Mouse (Mus musculus) kidney, postnatal 36 days (tissue): ENCODE measurements around the gene Trip4.
A peak's percentile ranks its signal among the peaks of the same experiment; 100 is the strongest.
"Not testable (repeated sequence)": the region's sequence is repeated elsewhere in the genome, so short reads cannot be mapped to it uniquely, and the experiment has no call there.

Experiments used
- DNase-seq, 2 experiments: peaks; one replicate each; pipeline ENCODE4 v3.0.0; 2021 to 2022; ENCODE audit warnings: mixed read lengths in 2 of 2

The Trip4 gene

GRCm38 (mm10) chr9:65793506-65793905 lies 115.1 kb downstream of the Trip4 start:
- no peak for DNase-seq

GRCm38 (mm10) chr9:65793086-65793485 lies 115.5 kb downstream of the Trip4 start:
- no peak for DNase-seq

DNA sequence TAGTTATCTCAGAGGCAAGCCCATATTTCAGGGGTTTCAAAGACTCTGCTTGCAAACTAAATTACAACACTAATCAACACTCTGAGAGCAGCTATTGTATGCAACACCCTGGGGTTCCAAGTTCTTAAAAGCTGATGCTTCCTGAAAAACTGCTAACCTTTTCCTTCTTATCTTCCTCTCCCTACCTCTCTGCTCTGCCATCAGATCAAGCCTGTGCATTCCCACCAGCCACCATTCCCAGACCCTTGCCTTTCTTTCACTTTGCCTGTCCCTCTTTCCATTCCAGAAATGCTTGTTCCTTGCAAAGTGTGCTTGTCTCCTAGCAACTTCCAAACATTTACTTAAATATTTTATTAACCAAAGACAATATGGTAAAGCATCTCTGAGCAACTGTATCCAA lies 116.7 kb downstream of the Trip4 start:
- no peak for DNase-seq

- no peak for DNase-seq
Observed at GRCm38 (mm10) chr9:65791106-65791505, 117.5 kb downstream of the Trip4 start.

- no peak for DNase-seq
Observed at GRCm38 (mm10) chr9:65789788-65790187, 118.8 kb downstream of the Trip4 start.

- DNase-seq = no peak
Observed at GRCm38 (mm10) chr9:65788556-65788955, 120.0 kb downstream of the Trip4 start.

DNA sequence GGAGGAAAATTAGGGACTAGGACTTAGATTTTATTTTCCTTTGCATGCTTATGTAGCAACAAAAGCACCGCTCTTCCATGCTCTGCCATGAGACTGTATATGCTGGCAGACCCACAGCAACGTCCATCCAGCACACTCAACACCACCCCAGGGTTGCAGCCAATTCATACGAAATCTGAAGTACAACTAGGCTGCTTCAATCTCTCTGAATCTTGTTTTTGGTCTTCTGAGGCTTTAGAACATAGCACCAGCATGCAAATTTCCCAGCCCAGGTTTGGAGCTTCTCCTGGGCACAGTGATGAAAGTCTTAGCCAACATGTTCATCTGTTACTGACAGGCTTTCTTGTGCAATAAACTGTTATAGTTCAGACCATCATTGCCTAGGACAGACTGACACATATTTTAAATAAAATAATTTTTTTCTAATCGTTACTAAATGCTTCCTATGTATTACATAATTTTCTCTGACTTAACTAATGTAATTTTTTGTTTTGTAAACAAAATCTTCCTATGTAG lies 120.7 kb downstream of the Trip4 start:
- no peak for DNase-seq

DNA sequence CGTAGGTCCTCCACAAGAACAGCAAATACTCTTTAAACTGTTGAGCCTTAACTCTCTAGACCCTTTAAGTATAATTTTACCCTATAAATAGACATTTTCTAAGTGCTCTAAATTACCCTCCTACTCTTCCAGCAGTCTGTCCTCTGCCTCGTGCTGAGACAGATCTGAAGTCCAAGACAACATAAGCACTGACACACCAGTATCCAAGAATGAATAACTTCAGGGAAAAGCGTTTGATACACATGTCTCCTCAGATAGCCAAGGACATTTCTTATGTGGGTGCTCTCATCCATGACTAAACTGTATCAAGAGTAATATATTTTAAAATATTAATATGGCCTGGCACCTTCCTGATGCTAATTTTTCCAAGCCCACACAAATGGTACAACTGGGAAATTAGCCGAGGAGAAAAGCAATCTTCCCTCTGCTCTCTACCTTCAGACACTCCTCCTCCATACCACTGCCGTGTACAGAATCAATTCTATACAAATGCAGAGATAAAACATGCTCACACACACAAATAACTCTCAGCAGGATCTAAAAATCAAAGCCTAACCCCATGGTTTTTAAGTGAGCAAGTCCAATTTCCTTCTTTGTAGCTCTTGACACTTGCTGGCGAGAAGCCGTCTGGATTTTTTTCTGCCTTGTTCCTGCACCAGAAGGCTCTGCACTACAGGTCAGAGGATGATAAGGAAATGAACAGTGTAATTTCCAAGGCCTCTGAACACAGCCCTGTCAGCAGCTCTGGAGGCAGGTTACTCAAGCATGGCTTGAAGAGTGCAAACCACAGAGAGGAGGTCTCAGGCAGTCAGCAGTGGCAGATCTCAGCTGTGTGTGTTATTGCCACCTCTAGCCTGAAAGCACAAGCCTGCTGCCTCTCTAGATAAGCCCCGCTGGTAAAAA lies 121.5 kb downstream of the Trip4 start:
- peak; percentile 76 to 82 for DNase-seq

DNA sequence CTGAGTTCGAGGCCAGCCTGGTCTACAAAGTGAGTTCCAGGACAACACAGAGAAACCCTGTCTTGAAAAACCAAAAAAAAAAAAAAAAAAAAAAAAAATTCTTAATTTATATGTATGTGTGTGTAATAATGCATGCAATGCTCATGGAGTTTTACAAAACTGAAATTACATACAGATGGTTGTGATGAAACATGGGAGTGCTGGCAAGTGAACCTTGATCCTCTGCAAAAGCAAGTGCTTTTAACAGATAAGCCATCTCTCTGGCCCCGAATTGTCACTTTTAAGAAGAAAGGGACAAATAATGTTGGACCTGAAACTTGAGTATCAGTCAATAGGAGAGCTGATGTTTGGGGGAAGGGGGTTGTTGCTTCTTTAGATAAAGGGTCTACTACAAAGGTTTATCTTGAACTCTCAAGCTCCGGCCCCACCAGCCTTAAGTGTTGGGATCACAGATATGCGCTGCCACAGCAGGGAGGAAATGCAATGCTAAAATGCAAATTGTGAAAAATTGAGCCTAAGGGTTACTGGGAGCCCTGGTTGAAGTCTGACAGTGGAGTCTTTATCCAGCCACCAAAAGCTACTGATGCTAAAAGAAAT lies 122.7 kb downstream of the Trip4 start:
- no peak for DNase-seq

- not testable (repeated sequence) for DNase-seq
Observed at GRCm38 (mm10) chr9:65779619-65780018, 129.0 kb downstream of the Trip4 start.
